Mouse (Mus musculus) kidney, postnatal 36 days (tissue): ENCODE measurements around the gene Brip1.
"Not testable (repeated sequence)": the region's sequence is repeated elsewhere in the genome, so short reads cannot be mapped to it uniquely, and the experiment has no call there.

Experiments
- DNase-seq, 2 experiments: peaks; one replicate each; pipeline ENCODE4 v3.0.0; 2021 to 2022; ENCODE audit warnings: mixed read lengths in 2 of 2

The Brip1 gene

DNA sequence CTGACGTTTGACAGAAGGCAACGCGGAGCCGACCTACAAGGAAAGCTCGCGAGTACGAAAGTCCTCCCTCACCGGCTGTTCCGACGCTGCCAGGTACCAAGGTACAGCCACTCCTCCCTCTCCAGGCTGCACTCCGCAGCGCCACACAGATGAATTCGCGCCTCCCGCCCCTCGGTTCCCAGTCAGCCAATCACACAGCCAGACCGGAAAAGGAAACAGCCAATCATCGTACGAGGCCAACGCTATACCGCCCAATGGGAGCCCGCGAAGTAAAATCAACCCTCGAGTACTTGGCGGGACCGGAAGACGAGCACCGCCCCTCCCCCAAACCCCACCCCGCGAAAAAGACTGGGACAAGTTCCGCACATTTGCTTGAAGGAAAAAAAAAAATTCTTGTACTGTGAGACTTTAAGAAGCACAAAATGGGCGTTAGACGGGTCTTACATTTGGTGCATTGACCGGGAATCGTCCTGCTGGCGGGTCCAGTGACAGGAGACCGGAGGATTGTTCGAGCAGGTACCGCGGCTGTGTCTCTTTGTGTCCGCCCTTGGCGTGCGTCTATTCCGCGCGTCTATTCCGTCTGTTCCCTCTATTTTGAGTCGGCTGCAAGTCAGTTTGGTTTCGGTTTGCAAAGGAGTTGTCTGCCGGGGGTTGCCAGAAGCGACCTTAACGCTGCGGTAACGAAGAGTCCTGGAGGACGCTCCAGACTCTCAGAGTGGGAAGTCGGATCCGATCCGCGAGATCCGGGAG lies at the start of gene Brip1:
Gene Brip1, minus strand, starts transcription at position 157 of the 750 bp plus-strand sequence.
- DNase-seq, result peak; percentile 94 to 95

DNA sequence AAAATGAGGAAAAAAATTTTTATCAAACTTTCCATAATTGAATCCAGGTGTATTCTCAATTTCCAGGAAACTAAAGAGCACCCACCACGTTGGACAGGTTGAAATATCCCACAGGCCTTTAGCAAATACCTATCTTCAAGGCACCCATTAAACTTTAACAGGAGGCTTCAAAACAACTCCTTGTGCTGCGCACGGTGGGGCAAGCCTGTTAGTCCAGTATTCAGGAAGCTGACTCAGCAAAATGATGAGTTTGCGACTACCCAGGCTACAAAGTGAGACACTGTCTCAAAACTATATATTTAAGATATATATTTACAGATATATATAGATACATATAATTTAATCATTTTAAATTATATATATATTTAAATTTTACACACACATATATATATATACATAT lies 31.5 kb upstream of the Brip1 start:
- DNase-seq, result peak; percentile 58 to 69

DNA sequence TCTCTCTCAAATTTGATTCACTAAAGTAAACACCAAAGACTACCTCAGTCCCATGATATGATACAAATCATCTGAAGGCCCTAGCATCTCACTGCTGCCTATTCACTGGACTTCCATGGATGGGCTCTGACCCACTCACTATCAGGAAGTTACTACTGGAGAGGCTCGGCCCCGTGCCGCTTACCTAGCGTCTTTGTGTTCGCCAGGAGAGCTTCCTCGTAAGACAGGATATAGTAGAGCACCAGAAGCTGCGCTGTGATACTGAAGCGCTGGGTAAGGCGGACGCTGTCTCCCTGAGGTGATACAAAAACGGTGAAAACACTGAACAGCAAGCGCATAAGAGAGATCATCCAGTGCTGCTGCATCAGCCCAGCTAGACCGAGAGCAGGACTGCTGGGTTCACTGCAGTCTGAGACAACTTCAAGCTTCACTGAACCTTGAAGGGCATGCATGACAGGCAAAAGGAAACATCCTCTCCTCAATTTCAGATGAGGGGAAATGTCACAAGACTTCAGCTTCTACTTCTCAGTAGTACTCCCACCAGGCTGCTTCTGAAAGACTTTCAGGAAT lies 30.9 kb upstream of the Brip1 start:
- peak; percentile 68 to 70 for DNase-seq

DNA sequence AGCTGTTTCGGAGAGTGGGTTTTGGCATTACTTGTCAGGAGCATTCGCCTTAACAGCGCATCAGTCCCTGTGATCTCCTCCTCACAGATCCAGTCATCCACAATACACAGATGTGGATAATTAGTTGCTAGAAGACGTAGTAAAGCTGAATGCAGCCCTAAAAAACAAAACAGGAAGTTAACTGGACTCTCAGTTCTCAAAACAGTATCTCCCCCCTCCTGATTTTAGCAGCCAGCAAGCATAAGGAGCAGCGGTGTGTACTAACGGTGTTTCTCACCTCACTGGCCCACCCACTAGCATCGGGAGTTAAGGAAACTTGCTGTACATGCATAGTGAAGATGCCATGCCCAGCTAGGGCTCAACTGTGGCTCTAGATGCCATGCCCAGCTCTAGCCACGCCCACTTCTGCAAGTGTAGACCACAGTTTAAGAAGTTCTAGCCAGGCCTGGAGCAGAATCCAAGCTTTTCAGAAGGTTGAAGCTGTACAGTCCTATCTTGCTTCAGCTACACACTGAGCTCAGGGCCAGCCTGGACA lies 25.7 kb upstream of the Brip1 start:
- DNase-seq, result no peak

DNA sequence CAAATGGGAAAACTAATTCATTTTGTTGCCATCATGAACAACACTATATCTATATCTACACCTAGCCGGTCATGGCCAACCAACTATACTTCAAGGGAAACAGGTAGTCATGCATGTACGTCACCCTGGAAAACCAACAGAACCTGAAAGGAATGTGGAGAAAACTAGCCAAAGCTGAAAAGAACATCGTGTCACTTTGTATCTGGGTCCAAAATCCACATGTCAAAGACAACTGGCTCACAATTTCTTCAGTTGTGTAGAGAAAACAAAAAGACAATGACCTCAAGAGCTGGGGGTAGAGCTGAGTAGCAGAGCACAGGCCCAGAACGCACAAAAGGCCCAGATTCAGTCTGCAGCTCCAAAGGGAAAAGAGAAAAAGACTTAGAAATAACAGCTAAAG lies 24.8 kb upstream of the Brip1 start:
- DNase-seq, result peak; percentile 16 to 31

DNA sequence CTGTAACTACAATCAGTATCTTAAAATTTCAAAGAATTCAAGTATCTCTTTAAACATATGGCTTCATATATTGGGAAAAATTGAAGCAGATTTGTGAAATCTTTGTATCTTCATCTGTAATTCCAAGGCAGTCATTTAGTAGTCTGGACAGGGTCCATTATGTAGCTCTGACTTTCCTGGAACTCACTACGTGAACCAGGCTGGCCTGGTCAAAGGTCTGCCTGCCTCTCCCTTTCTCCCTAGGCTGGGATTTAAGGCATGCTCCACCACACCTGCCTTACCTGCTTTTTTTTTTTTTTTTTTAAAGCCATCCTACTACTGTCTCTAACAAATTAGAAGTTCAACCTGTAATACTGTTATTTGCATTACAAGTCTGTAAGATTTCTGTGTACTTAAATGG lies 10.8 kb upstream of the Brip1 start:
- peak; percentile 60 to 65 for DNase-seq

DNA sequence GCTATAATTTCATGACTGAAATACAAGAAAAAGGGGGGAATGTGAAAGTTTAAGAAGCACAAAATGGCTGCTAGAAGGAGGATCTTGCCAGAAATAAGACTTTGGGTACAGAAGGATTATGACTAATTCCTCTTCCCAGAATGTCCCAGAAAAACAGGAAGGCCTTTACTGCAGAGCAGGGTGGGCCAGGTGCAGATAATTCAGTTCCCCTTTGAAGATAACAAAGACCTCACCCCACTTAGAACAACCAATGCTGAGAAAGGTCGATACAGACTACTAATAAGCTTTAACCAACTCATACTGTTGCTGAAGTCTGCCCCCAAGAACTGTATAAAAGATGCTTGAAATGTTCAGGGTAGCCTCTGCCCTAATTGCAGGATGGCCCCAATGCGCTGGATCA lies 8.1 kb upstream of the Brip1 start:
- DNase-seq, result no peak

DNA sequence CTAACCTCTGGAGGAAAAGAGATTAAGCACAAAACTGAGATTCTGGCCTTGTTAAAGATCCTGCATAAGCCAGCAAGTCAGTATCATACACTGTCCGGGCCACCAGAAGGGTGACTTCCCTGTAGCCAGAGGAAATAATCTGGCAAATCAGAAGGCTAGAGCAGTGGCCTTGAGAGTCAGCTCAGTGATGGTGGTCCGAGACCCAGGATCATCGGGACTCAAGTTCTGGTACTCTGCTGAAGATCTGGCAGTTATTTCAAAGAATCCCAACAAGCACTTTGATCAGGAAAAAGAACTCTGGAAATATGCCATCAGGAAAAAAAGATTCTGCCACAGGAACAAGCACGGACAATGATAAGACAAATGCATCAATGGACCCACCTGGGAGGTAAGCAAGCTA lies 4.9 kb upstream of the Brip1 start:
- DNase-seq, result no peak

DNA sequence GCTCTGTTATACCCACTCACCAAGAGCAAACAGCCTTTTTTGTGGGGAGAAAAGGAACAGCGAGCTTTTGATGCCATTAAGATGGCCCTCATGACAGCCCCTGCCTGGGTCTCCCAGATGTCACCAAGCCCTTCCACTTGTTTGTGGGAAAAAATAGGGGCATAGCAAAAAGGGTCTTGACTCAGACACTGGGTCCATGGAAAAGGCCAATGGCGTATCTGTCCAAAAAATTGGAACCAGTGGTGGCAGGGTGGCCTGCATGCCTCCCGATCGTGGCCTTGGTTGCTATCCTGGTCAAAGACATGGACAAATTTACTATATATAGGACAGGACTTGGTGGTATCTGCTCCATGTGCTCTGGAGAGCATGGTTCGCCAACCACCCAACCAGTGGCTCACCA lies 4.0 kb upstream of the Brip1 start:
- no peak for DNase-seq

DNA sequence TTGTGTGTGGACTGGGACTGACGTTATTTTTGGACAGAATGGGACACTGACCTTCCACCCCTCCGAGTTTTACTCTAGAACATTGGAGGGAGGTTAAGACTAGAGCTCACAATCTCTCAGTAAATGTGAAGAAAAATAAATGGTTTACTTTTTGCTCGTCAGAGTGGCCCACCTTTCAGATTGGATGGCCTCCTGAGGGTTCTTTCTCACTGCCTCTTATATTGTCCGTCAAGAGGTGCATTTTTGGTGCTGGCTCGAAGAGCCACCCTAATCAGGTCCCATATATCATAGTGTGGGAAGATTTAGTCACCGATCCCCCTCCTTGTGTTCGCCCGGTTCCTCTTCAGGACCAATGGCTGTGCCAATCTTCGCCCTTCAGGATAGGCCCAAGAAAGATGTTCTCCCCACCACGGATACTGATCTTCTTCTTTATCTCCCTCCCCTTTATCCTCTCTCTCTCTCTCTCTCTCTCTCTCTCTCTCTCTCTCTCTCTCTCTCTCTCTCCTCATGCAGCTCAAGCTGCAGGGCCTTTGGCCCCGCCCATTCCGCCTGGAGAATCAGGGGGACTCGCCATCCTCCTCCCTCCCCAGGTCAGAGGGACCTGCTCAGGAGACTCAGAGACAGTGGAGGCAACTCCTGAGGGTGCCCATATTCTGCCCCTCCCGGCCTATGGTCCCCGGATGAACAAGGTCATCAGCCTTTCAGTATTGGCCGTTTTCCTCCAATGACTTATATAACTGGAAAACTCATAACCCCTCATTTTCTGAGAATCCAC lies 1.1 kb upstream of the Brip1 start:
- DNase-seq, result peak; percentile 16 to 37

DNA sequence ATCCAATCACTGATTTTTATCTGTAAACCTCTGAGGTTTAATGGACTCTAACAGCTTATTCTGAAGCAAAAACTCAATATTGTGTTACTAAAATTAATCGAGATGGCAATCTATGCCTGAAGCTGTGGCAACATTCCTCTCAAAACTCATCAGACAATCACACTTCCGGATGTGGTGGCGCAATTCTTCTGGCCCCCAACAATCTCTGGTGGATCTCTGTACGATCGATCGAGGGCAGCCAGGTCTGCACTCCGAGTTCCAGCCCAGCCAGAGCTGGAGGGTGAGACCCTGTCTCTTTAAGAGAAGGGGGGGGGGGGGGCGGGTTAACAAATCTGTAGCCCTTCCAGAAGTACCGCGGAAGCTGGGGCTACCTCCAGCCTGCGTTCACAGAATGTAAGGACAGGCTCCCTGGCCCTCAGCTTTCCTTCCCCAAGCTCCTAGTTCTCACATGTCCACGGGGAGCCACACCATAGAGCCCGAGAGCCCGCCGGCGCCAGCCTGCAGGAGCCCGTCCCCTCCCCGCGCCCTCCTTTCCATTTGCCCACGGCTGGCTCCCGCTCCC lies 452 bp downstream of the Brip1 start:
- no peak for DNase-seq

DNA sequence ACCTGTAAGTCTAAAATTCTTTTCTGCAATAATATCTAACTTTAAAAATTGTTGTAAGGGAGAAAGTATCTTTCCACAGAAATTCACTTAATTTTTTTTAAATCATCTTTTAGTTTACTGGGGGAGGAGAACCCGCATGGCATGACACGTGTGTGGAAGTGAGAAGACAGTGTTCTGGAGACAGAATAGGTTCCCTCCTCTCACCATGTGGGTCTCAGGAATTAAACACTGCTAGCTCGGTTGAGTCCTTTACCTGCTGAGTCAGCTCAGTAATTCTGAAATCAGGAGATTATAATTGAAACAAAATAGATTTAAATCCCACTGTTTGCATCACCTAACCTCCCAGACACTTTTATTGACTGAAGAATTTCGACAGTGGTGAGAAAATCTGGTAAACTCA lies 1.3 kb downstream of the Brip1 start:
- DNase-seq, result no peak

DNA sequence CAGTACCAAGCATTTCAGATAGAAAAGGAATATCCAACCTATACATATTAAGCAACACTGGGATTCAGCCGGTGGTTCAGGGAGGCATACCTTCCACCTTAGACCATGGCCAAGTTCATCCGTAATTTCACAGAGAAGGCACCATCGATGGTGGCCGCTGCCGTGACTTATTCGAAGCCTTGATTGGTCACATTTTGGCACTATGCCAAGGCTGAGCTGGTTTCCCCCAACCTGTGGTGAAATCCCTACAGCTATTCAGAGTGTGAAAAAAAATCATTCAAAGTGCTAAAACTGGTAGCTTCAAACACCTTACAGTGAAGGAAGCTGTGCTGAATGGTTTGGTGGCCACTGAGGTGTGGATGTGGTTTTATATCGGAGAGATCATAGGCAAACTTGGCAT lies 15.8 kb downstream of the Brip1 start:
- not testable (repeated sequence) for DNase-seq

DNA sequence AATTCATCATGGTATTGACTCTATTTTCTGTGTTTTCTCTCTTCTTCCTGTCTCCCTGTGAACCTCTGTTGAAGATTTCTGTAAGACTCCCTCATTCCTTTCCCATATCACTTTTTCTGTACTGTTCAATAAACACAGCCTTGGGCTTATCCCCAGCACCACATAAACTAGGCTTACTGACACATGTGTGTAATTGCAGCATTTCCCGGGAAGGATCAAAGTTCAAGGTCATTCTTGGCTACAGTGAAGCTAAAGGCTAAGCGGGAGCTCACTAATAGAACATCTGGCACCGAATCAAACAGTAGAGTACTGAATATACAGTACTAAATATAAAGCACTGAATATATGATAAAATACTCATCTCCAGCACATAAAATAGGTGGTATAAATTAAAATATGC lies 25.2 kb downstream of the Brip1 start:
- DNase-seq, result no peak

DNA sequence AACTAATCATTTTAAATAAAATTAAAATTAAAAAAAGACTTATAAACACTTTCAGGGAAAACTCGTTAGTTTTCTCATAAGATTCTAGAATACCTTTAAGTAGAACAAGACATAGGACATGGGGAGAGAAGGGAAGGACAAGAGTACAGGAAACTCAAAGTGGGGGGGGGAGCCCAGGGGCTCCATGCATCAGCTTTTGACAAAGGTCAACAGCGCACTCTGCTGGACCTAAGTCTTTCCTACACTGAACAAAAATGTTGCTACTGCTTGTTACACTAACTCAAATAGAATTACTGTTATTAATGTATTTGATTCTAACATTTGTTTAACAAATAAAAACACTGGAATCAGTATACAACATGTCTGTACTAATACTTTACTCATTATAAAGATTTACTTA lies 26.8 kb downstream of the Brip1 start:
- DNase-seq, result peak; percentile 69 to 83

DNA sequence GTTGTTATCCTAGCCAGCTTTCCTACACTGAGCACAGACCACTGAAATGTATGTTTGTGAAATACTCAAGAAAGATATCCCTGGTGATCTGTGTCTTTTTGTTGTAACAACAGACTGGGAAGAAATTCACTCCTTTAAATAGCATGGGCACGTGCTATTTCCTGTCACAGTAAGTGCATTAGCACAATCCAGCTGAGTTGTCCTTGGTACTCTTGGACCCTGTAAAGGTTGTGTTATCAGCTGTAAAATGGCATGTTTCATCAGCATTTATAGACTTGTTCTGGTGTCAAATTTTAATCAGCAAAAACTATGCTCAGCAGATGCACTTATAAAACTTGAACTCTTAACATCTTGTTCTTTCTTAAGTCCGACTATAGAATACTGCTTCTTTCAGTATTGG lies 30.2 kb downstream of the Brip1 start:
- no peak for DNase-seq

DNA sequence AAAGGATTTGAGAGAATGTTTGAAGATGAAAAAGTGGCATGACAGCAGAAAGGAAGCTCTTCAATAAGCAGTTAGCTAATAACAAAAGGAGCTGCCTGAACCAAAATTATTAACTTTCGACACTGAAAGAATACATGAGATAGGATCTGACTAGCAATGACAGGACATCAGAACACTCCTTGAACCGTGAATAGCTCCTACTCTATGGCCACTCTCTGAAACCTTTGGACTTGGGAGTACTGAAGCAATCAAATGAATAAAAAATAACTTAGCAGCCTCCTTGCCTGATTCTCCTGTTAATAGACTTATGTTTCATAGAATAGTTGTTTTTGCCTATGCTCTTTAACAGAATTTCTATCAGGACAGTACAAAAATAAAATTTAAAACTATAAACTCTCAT lies 40.7 kb downstream of the Brip1 start:
- DNase-seq, result peak in 1 of 2 experiments; percentile 43

DNA sequence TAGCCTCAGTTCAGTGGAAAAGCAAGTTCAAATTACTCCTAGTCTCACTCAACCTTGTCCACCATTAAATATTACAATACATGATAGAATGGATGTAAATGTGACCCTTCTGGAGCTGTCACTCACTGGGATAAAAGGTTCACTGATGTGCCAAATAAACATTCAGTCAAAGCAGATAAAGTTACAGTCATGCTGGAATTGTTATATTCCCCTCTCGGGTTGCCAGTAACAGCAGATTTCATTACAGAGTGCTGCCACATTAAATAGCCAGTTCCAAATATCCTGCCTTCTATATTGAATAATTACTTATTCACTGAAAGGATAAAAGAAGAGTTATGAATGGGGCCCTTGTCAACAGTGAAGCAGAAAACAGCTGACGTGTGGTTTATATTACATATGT lies 42.0 kb downstream of the Brip1 start:
- DNase-seq, result no peak

DNA sequence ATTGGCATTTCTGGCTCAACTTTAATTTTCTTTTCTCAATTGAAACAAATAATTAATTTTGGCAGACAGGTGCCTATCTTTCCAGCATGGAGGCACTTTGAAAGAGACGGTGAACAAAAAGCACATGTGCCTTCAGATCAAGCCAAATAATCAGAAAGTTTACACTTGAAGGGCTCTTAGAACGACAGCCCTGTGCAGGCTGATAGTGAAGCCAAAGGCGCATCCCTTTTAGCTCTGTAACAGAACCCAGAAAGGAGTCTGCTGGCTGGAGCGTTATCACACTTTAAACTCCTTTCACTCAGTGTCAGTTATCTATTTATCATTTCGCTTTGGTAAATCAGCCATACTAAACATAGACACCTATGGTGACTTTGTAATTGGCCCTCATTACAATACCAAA lies 45.4 kb downstream of the Brip1 start:
- DNase-seq, result no peak

DNA sequence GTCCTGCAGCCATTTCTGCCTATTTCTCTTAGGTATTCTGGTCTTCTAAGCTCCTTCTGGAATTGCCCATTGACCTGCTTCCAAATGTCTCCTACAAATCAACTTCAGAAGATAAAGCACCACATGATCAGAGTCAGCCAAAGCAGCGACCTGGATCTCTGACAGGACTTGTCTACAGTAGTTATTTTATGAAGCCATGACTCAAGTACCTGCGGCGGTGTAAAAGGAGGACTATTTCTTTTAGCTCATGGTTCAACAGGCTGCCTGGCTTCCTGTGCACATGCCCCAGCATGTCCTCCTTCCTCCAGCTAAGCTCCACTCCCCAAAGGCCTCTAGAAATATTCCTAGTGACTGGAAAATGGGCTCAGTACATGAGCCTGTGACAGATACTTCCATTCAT lies 69.7 kb downstream of the Brip1 start:
- no peak for DNase-seq

DNA sequence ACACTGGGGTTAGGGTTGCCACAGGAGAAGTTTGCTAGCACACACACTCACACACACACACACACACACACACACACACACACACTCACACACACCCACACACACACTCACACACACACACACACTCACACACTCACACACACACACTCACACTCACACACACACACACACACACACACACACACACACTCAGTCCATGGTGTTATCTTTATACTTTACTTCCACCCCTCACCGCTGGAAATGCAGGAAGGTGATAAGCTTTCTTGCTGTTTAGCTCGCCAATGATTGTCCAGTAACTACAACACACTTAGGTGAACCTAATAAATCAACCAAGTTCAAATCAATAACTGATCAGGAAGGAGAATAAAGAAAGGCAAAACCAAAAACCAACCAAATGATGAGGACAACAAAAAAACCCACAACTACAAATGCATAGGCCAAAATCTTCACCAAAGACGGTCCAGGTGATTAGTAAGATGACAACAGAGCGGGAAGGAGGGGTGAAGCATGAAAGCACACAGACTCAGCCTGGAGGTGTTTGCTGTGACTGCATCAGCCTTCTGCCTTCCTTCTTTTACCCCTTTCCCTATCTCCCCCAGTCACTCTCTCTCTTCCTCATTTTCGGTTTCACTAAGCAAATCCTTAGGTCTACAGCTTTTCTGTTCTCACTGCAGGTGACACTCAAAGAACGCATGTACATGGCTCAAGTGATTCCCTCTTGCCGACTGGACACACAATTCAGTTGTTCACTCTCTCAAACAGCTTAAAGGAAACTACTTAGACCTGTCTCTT lies 83.7 kb downstream of the Brip1 start:
- DNase-seq, result no peak

DNA sequence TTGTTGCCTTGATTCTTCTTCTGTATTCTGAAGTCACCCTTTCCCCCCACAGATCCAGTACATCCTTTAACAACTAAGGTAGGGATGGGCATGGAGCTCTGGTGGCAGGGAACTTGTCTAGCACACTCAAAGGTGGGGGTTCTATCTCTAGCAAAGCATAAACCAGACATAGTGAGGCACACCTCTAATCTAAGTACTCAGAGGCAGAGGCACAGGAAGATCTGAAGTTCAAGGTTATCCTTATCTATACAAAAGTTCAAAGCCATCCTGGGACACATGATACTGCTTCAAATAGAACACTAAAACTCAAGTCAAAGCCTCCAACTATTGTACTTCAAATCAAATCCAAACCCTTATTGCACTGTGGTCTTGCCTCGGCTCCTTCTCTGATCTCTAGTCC lies 85.0 kb downstream of the Brip1 start:
- DNase-seq, result no peak

DNA sequence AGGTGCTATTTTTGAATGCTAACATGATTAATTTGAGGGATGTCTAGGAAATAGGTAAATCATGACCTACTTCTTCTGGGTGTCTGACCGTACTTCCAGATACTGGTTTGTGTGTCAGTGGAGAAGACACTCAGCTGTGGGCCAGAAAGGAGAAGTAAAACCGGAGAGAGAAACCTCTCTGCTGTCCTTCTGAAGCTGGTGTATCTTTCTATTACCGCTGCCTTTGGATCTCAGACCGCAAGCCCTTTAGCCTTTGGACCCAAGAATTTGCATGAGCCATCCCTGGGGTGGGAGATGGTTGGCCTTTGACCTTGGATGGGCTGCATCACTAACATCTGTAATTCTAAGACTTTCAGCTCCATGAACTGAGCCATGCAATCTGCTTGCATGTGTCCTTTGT lies 93.7 kb downstream of the Brip1 start:
- DNase-seq, result peak; percentile 12 to 16
